Mouse (Mus musculus) olfactory bulb, adult 2 months (tissue): ENCODE measurements around the gene Dact1.

ENCODE experiments used
- CTCF ChIP-seq: fragments of 200-500 bp; IDR thresholded peaks from 2 replicates; pipeline ENCODE4 v1.5.1; 2012; ENCODE audit warnings: low read depth, mild to moderate bottlenecking, low read length, moderate library complexity; ENCODE audit not compliant: insufficient read depth
- POLR2A ChIP-seq: fragments of 200-500 bp; IDR thresholded peaks from 2 replicates; pipeline ENCODE4 v1.6.1; 2012; ENCODE audit warnings: mild to moderate bottlenecking, low read depth, low read length, moderate library complexity; ENCODE audit not compliant: insufficient read depth

- TF ChIP-seq CTCF (no peak), POLR2A (no peak)
Observed at GRCm38 (mm10) chr12:71337025-71337582, 27.4 kb downstream of the Dact1 start.
